Mouse (Mus musculus) layer of hippocampus, adult 9-11 months (tissue): ENCODE data around the gene Phgdh.

Source experiments
- DNase-seq: peaks from one replicate; pipeline ENCODE4 v3.0.0; 2022

Gene Phgdh

GRCm38 (mm10) chr3:98283205-98283604, 56.6 kb downstream of the Phgdh start:
- DNase-seq: no peak

- DNase-seq: no peak
Measured at GRCm38 (mm10) chr3:98282422-98282821, 57.4 kb downstream of the Phgdh start.

GRCm38 (mm10) chr3:98280933-98281678, 58.7 kb downstream of the Phgdh start:
- peak; percentile 27 for DNase-seq

- peak; percentile 6 for DNase-seq
Measured at GRCm38 (mm10) chr3:98280204-98280932, 59.4 kb downstream of the Phgdh start, which contains the start of gene Hmgcs2. TSS of gene Hmgcs2 (plus strand) at chr3:98280435.

GRCm38 (mm10) chr3:98279682-98280081, 60.1 kb downstream of the Phgdh start:
- no peak for DNase-seq

GRCm38 (mm10) chr3:98273623-98274398, 66.0 kb downstream of the Phgdh start:
- DNase-seq: no peak

GRCm38 (mm10) chr3:98267249-98267651, 72.5 kb downstream of the Phgdh start:
- DNase-seq: peak; percentile 16
